Mouse (Mus musculus) brain, embryonic 14.5 days (tissue): ENCODE measurements at regions not wholly inside any gene's neighbourhood (a gene's known extent, or its start where the extent isn't known, plus 50 kb on each side); places are given as distances from the start of the nearest gene placed in this dataset.

ENCODE experiments used
- CTCF ChIP-seq: fragments of 200-500 bp; IDR thresholded peaks from 2 replicates; pipeline ENCODE4 v1.5.1; 2012; ENCODE audit warnings: inconsistent platforms, mild to moderate bottlenecking, moderate library complexity, borderline replicate concordance; ENCODE audit not compliant: insufficient read depth, insufficient read length; ENCODE audit errors: extremely low read depth
- POLR2A ChIP-seq: fragments of 200-500 bp; IDR thresholded peaks from 2 replicates; pipeline ENCODE4 v1.6.1; 2012; ENCODE audit warnings: mild to moderate bottlenecking, inconsistent platforms, borderline replicate concordance; ENCODE audit not compliant: poor library complexity, insufficient read depth, insufficient read length, severe bottlenecking; ENCODE audit errors: extremely low read depth

DNA sequence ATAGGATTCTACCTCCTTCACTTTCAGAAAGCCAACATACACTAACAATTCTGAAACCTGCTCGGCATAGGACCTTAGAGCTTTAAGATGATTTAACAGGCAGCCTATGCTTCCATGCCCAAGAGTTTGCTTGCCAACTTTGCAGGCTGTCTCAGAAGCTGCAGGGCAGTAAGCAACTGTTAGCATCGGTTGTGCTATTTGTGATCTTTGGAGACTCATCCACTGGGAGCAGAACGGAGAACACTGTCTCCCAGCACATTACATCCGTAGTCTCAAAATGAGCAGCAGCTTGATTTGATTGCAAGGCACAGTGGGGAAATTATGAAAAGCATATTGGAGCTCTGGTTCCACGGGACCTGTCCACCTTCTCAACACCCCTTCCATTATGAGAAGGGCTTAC, 108.5 kb upstream of the Pter start:
- TF ChIP-seq POLR2A (no peak), CTCF (no peak)
